Mouse (Mus musculus): ENCODE results near the gene Ubn2.
"Not testable (repeated sequence)": the region's sequence is repeated elsewhere in the genome, so short reads cannot be mapped to it uniquely, and the experiment has no call there.

The Ubn2 gene

GRCm38 (mm10) chr6:38534640-38535365 lies 101.1 kb downstream of the Ubn2 start:
- peak; percentile 98 for DNase-seq (ENCODE audit: low spot score)

- DNase-seq (ENCODE audit: low spot score), result no peak
Observed at GRCm38 (mm10) chr6:38535366-38535690, 101.6 kb downstream of the Ubn2 start.

- no peak for DNase-seq (ENCODE audit: low spot score)
Observed at GRCm38 (mm10) chr6:38535788-38536187, 102.0 kb downstream of the Ubn2 start.

DNA sequence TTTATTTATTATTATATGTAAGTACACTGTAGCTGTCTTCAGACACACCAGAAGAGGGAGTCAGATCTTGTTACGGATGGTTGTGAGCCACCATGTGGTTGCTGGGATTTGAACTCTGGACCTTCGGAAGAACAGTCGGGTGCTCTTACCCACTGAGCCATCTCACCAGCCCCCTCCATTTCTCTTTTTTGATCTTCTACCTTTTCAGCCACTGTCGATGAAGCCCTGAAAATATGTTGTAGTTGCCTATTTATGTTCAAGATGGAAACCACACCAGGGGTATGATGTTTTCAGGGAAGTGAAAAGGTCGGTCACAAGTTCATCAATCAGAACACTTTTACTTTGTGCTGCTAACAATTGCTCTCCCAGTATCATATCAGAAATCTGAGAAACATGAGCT lies 110.4 kb downstream of the Ubn2 start:
- not testable (repeated sequence) for DNase-seq (ENCODE audit: low spot score)

GRCm38 (mm10) chr6:38547005-38547404 lies 113.3 kb downstream of the Ubn2 start:
- not testable (repeated sequence) for DNase-seq (ENCODE audit: low spot score)

DNA sequence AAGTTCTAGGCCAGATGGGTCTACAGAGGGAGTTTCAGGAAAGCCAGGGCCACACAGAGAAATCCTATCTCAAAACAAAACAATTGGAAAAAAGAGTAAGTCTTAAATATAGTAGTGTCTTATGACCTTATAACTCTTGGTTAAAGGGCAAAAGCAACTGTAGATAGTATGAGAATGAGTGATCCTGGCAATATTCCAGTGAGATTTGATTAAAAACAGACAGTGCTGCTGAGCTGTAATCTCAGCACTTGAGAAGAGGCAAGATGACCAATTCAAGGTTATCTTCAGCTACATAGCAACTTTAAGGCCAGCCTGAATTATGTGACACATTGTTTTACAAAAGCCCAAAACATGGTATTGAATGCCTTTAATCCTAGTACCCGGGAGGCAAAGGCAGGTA lies 114.0 kb downstream of the Ubn2 start:
- DNase-seq (ENCODE audit: low spot score), result no peak

- not testable (repeated sequence) for DNase-seq (ENCODE audit: low spot score)
Observed at GRCm38 (mm10) chr6:38548595-38548994, 114.8 kb downstream of the Ubn2 start.

GRCm38 (mm10) chr6:38549840-38550239 lies 116.1 kb downstream of the Ubn2 start:
- DNase-seq (ENCODE audit: low spot score), result not testable (repeated sequence)

- DNase-seq (ENCODE audit: low spot score), result peak; percentile 83
Observed at GRCm38 (mm10) chr6:38550250-38551061, 116.7 kb downstream of the Ubn2 start.

GRCm38 (mm10) chr6:38551062-38551988 lies 117.6 kb downstream of the Ubn2 start, which contains the start of gene Luc7l2:
Gene Luc7l2 (plus strand): TSS chr6:38551334.
- DNase-seq (ENCODE audit: low spot score), result peak; percentile 96

DNA sequence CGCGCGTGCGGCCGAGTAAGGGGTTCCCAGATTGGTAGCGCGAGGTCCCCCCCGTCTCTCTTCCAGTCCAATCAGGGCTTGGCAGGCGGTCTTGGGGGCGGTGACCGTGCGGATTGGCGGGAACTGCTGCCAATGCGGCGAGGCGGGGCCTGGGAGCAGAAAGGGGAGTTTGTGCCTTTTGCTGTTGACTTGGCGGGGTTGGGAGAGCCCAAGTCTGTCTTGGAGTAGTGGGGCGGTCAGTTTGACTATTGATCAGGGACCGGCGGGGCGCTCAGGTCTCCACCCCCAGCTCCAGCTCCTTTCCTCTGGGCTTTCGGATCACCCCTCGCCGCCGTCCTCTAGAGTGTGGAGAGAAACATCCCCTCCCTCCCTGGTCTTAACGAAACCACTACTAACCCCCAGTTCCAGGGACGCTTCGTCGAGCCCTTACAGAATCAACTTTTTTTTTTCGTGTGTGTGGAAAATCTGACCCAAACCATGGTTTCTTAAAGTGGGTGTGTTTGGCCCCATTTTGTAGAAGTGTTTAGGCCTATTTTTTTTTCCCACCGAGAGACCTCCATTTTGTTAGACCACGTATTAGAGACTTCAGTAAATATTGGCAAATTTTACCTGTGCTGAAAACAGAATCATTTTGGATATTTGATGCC lies 118.4 kb downstream of the Ubn2 start:
- peak; percentile 96 for DNase-seq (ENCODE audit: low spot score)

GRCm38 (mm10) chr6:38552636-38553000 lies 118.9 kb downstream of the Ubn2 start:
- DNase-seq (ENCODE audit: low spot score), result no peak

Data from c-Kit-positive CD71-positive TER-119-positive erythroid progenitor cells, embryonic 14.5 days (primary cell).